Mouse (Mus musculus): ENCODE results near the gene Kif19a.

GRCm38 (mm10) chr11:114790171-114790570 is 25.0 kb downstream of the Kif19a start:
- no peak for TF ChIP-seq CTCF (conservative IDR thresholded peaks at IDR 0.05; ENCODE audit: low read length)
- no peak for TF ChIP-seq NANOG (IDR thresholded peaks at IDR 0.05; ENCODE audit: borderline replicate concordance, low read length)
- TF ChIP-seq POU5F1 (IDR thresholded peaks at IDR 0.05; ENCODE audit: borderline replicate concordance, low read length): no peak
